Mouse (Mus musculus) adrenal gland, adult 18-20 months (tissue): ENCODE results near the gene Lrrc4c. TPM values are rescaled to one million over a fixed set of nuclear protein-coding genes. Genes with fewer than 3 reads are reported as not detected.

ENCODE experiments used
- DNase-seq, 2 experiments: peaks; one replicate each; pipeline ENCODE4 v3.0.0; 2021 to 2022; ENCODE audit warnings: low spot score in 2 of 2
- total RNA-seq, 2 experiments: library from RNA; stranded (reverse); gene quantifications; 1 replicate in 1 of 2; 2 replicates in 1 of 2; pipeline ENCODE4 v1.2.3; 2021

The Lrrc4c gene
- total RNA-seq, 2 experiments from 2014 or later, result 3.5 to 4.4 TPM

- no peak for DNase-seq
Measured at GRCm38 (mm10) chr2:96508991-96509390, 191.0 kb downstream of the Lrrc4c start.

GRCm38 (mm10) chr2:96537469-96537868, 219.5 kb downstream of the Lrrc4c start:
- no peak for DNase-seq

GRCm38 (mm10) chr2:96547171-96547570, 229.2 kb downstream of the Lrrc4c start:
- DNase-seq, result no peak

GRCm38 (mm10) chr2:96573755-96574154, 255.8 kb downstream of the Lrrc4c start:
- no peak for DNase-seq

GRCm38 (mm10) chr2:96577701-96578100, 259.7 kb downstream of the Lrrc4c start:
- no peak for DNase-seq

GRCm38 (mm10) chr2:96580136-96580733, 262.3 kb downstream of the Lrrc4c start:
- DNase-seq, result no peak

GRCm38 (mm10) chr2:96585665-96586064, 267.7 kb downstream of the Lrrc4c start:
- no peak for DNase-seq

GRCm38 (mm10) chr2:96604801-96605200, 286.8 kb downstream of the Lrrc4c start:
- DNase-seq, result no peak

- no peak for DNase-seq
Measured at GRCm38 (mm10) chr2:96614121-96614520, 296.2 kb downstream of the Lrrc4c start.

- no peak for DNase-seq
Measured at GRCm38 (mm10) chr2:96618691-96619205, 300.8 kb downstream of the Lrrc4c start.

GRCm38 (mm10) chr2:96667113-96667512, 349.1 kb downstream of the Lrrc4c start:
- no peak for DNase-seq

- no peak for DNase-seq
Measured at GRCm38 (mm10) chr2:96681806-96682205, 363.8 kb downstream of the Lrrc4c start.

- no peak for DNase-seq
Measured at GRCm38 (mm10) chr2:96685328-96685727, 367.4 kb downstream of the Lrrc4c start.

- DNase-seq, result no peak
Measured at GRCm38 (mm10) chr2:96705004-96705403, 387.0 kb downstream of the Lrrc4c start.

GRCm38 (mm10) chr2:96707772-96708350, 389.9 kb downstream of the Lrrc4c start:
- no peak for DNase-seq

- no peak for DNase-seq
Measured at GRCm38 (mm10) chr2:96714561-96714960, 396.6 kb downstream of the Lrrc4c start.

GRCm38 (mm10) chr2:96717353-96717752, 399.4 kb downstream of the Lrrc4c start:
- DNase-seq, result no peak

GRCm38 (mm10) chr2:96723395-96723794, 405.4 kb downstream of the Lrrc4c start:
- DNase-seq, result no peak

- DNase-seq, result no peak
Measured at GRCm38 (mm10) chr2:96736081-96736480, 418.1 kb downstream of the Lrrc4c start.

GRCm38 (mm10) chr2:96755066-96755465, 437.1 kb downstream of the Lrrc4c start:
- no peak for DNase-seq

- DNase-seq, result no peak
Measured at GRCm38 (mm10) chr2:96757701-96758100, 439.7 kb downstream of the Lrrc4c start.

GRCm38 (mm10) chr2:96763538-96763937, 445.6 kb downstream of the Lrrc4c start:
- DNase-seq, result no peak

GRCm38 (mm10) chr2:96775376-96775775, 457.4 kb downstream of the Lrrc4c start:
- DNase-seq, result no peak
